In the genomic region with DNA sequence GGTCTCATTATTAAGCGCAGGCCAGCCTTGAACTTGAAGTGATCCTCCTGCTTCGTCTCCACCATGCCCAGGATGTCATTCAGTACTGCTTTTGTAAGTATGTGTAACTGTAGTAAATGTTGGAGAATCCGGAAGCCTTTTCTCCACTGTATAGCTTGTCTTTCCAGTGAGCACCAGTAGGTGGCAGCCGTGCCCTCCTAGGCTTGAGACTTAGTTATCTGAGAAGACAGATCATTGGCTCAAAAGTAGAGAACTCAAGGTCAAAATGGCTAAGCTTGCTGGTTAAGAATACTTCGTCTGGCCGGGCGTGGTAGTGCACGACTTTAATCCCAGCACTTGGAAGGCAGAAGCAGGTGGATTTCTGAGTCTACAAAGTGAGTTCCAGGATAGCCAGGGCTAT, we compare ENCODE assay signal across 9 mouse cellular contexts.
DNase-seq lines count a peak whose midpoint lies in the region; ATAC-seq and TF ChIP-seq lines count a peak whose summit lies in the region.
"Had no signal": no experiment of that assay in that cellular context is flagged by ENCODE, and none has a peak within 500 bp of the region (broad histone marks: within the 10 kb centered on the region; RNA-seq: fewer than 3 reads in every experiment).

No protein-coding gene starts in this region.

- H3K4me3 ChIP-seq in neural tube, embryonic 15.5 days (replicated peaks), result no peak overlapping the region
- H3K4me3 ChIP-seq in bone marrow macrophage, adult 2 months (ENCODE audit: insufficient read depth, low read length), result no peak overlapping the region
- H3K4me3 ChIP-seq in embryonic facial prominence, embryonic 14.5 days (ENCODE audit: low read depth, low read length), result no peak overlapping the region
- H3K4me3 ChIP-seq: heart, embryonic 15.5 days had no signal

- H3K27me3 ChIP-seq in neural tube, embryonic 15.5 days (replicated peaks), result no peaks in the 10 kb centered on the region; the same call in 1 of the 2 replicates
- H3K27me3 ChIP-seq in embryonic facial prominence, embryonic 14.5 days (replicated peaks; ENCODE audit: control insufficient read depth, insufficient read depth, low read length), result no peaks in the 10 kb centered on the region
- H3K27me3 ChIP-seq: heart, embryonic 15.5 days had no signal

- 0 out of 2 replicates have a peak, but pooled peaks have one; percentile 12 for TF ChIP-seq CTCF in bone marrow macrophage, adult 2 months (IDR thresholded peaks at IDR 0.05; ENCODE audit: low read depth, low read length)

- no peak for ATAC-seq in neural tube, embryonic 15.5 days (ENCODE audit: low FRiP score)
- no peak for ATAC-seq in embryonic facial prominence, embryonic 14.5 days (ENCODE audit: low read depth)
- peak; percentile 75 to 78 for ATAC-seq in hematopoietic stem cell, adult 5-6 weeks (replicated peaks in 1 of 2; ENCODE audit: insufficient read depth in 1 of 2, low FRiP score in 2 of 2, low TSS enrichment in 1 of 2, low read depth in 1 of 2, poor library complexity in 2 of 2, severe bottlenecking in 2 of 2)

- H3K4me2 ChIP-seq in neural tube, embryonic 15.5 days, result no peak overlapping the region
- H3K4me2 ChIP-seq in embryonic facial prominence, embryonic 14.5 days (ENCODE audit: low read depth, low read length), result no peak overlapping the region
- H3K4me2 ChIP-seq: heart, embryonic 15.5 days had no signal

- no peak for TF ChIP-seq POLR2A in bone marrow macrophage, adult 2 months (IDR thresholded peaks at IDR 0.05; ENCODE audit: borderline replicate concordance, low read depth, low read length)

- no peak overlapping the region for H3K9ac ChIP-seq in neural tube, embryonic 15.5 days (replicated peaks)
- no peak overlapping the region for H3K9ac ChIP-seq in embryonic facial prominence, embryonic 14.5 days (ENCODE audit: low read depth, low read length)
- H3K9ac ChIP-seq: heart, embryonic 15.5 days had no signal

- H3K27ac ChIP-seq in neural tube, embryonic 15.5 days (replicated peaks), result no peak overlapping the region
- no peak overlapping the region for H3K27ac ChIP-seq in bone marrow macrophage, adult 2 months (ENCODE audit: insufficient read depth, low read depth, low read length)
- no peak overlapping the region for H3K27ac ChIP-seq in embryonic facial prominence, embryonic 14.5 days (replicated peaks; ENCODE audit: low read depth, low read length)
- H3K27ac ChIP-seq: heart, embryonic 15.5 days had no signal

- peak; percentile 68 for DNase-seq in neural tube, embryonic 10.5 days (ENCODE audit: extremely low spot score, low spot score)
- DNase-seq in embryonic facial prominence, embryonic 14.5 days (ENCODE audit: low spot score), result peak; percentile 41
- peak; percentile 31 to 71 for DNase-seq in left cerebral cortex, adult 8-10 months (ENCODE audit: low spot score in 2 of 2)
- peak; percentile 92 for DNase-seq in naive thymus-derived CD4-positive, alpha-beta T cell, adult 2 months (ENCODE audit: low read depth)
- DNase-seq in telencephalon, adult 2 months (ENCODE audit: low read depth, low spot score), result peak; percentile 22

- 32% methylated on average over 8 of the region's 8 CpGs for WGBS in neural tube, embryonic 15.5 days
- 29% methylated on average over 8 of the region's 8 CpGs for WGBS in embryonic facial prominence, embryonic 14.5 days

- H3K9me3 ChIP-seq in neural tube, embryonic 15.5 days (replicated peaks), result no peaks in the 10 kb centered on the region
- H3K9me3 ChIP-seq in embryonic facial prominence, embryonic 14.5 days (ENCODE audit: control insufficient read depth, low read length), result no peaks in the 10 kb centered on the region
- H3K9me3 ChIP-seq: heart, embryonic 15.5 days had no signal

- no peaks in the 10 kb centered on the region for H3K4me1 ChIP-seq in neural tube, embryonic 15.5 days
- no peaks in the 10 kb centered on the region for H3K4me1 ChIP-seq in bone marrow macrophage, adult 2 months (ENCODE audit: control insufficient read depth, insufficient read depth, low read length)
- H3K4me1 ChIP-seq in embryonic facial prominence, embryonic 14.5 days (ENCODE audit: control insufficient read depth, insufficient read depth, low read length), result no peaks in the 10 kb centered on the region
- H3K4me1 ChIP-seq: heart, embryonic 15.5 days had no signal

- H3K36me3 ChIP-seq in neural tube, embryonic 15.5 days, result peaks cover 9% of the 10 kb centered on the region; the same call in 1 of the 2 replicates
- H3K36me3 ChIP-seq in embryonic facial prominence, embryonic 14.5 days (ENCODE audit: control insufficient read depth, insufficient read depth, low read length), result no peaks in the 10 kb centered on the region

Comparison
In these comparisons a context has a peak if more than half of its experiments do, and no peak if none do; other contexts are left out.
1. DNase-seq: peak in every context shown above with its lines; median percentile 92 in naive thymus-derived CD4-positive, alpha-beta T cell, adult 2 months; 68 in neural tube, embryonic 10.5 days; 51 in left cerebral cortex, adult 8-10 months; 41 in embryonic facial prominence, embryonic 14.5 days; 22 in telencephalon, adult 2 months.
2. ATAC-seq: peak in hematopoietic stem cell, adult 5-6 weeks (2 of 2); none in neural tube, embryonic 15.5 days (single experiment) and embryonic facial prominence, embryonic 14.5 days (single experiment).